Mouse (Mus musculus): ENCODE results near the gene Fam171a2.

DNA sequence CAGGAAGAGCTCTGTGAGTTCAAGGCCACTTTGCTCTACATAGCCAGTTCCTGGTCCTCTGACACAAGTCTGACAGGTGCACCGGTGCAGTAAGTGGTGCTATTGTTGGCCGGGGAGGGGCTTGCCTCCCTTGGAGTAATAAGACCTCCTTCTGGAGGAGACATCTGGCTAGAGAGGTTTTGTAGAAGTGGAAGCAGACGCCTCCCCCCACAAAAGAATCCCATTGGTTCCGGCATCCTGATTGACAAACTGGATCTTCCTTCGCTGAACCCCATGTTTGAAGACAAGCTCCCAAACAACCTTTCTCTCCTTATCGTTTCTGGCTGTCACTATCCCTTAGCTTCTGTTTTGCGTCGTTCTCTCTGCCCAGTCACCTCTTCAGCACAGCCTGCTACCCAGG, 845 bp upstream of the Fam171a2 start:
- TF ChIP-seq CTCF (IDR thresholded peaks at IDR 0.05; ENCODE audit: extremely low read depth, insufficient read length, insufficient replicate concordance, low read depth, low read length), result no peak
- no peak for TF ChIP-seq POLR2A (IDR thresholded peaks at IDR 0.05; ENCODE audit: low read depth, low read length)

Measured in small intestine, adult 2 months (tissue).